Mouse (Mus musculus): ENCODE results near the gene Cd6.

Gene Cd6

GRCm38 (mm10) chr19:10839010-10839892 lies 9.4 kb upstream of the Cd6 start, which contains the start of gene Slc15a3:
Slc15a3 (plus strand) TSS chr19:10839727.
- no peak for DNase-seq (ENCODE audit: low read depth)

GRCm38 (mm10) chr19:10835671-10836070 lies 5.8 kb upstream of the Cd6 start:
- DNase-seq (ENCODE audit: low read depth), result no peak

- DNase-seq (ENCODE audit: low read depth), result peak; percentile 28
Measured at GRCm38 (mm10) chr19:10833611-10834010, 3.8 kb upstream of the Cd6 start.

GRCm38 (mm10) chr19:10832030-10832429 lies 2.2 kb upstream of the Cd6 start:
- DNase-seq (ENCODE audit: low read depth), result no peak

- DNase-seq (ENCODE audit: low read depth), result no peak
Measured at GRCm38 (mm10) chr19:10831424-10831823, 1.6 kb upstream of the Cd6 start.

GRCm38 (mm10) chr19:10828321-10828720 lies 1.5 kb downstream of the Cd6 start:
- no peak for DNase-seq (ENCODE audit: low read depth)

- DNase-seq (ENCODE audit: low read depth), result no peak
Measured at GRCm38 (mm10) chr19:10824061-10824460, 5.8 kb downstream of the Cd6 start.

- no peak for DNase-seq (ENCODE audit: low read depth)
Measured at GRCm38 (mm10) chr19:10822534-10822933, 7.3 kb downstream of the Cd6 start.

- DNase-seq (ENCODE audit: low read depth), result no peak
Measured at GRCm38 (mm10) chr19:10821319-10821718, 8.5 kb downstream of the Cd6 start.

- no peak for DNase-seq (ENCODE audit: low read depth)
Measured at GRCm38 (mm10) chr19:10818217-10818946, 11.5 kb downstream of the Cd6 start.

- DNase-seq (ENCODE audit: low read depth), result no peak
Measured at GRCm38 (mm10) chr19:10816462-10816861, 13.4 kb downstream of the Cd6 start.

GRCm38 (mm10) chr19:10815871-10816270 lies 14.0 kb downstream of the Cd6 start:
- no peak for DNase-seq (ENCODE audit: low read depth)

GRCm38 (mm10) chr19:10813905-10814304 lies 16.0 kb downstream of the Cd6 start:
- no peak for DNase-seq (ENCODE audit: low read depth)

- DNase-seq (ENCODE audit: low read depth), result no peak
Measured at GRCm38 (mm10) chr19:10813039-10813438, 16.8 kb downstream of the Cd6 start.

- DNase-seq (ENCODE audit: low read depth), result no peak
Measured at GRCm38 (mm10) chr19:10811471-10811870, 18.4 kb downstream of the Cd6 start.

GRCm38 (mm10) chr19:10810176-10810492 lies 19.7 kb downstream of the Cd6 start:
- no peak for DNase-seq (ENCODE audit: low read depth)

GRCm38 (mm10) chr19:10809428-10810175 lies 20.3 kb downstream of the Cd6 start:
- DNase-seq (ENCODE audit: low read depth), result no peak

- no peak for DNase-seq (ENCODE audit: low read depth)
Measured at GRCm38 (mm10) chr19:10808524-10809233, 21.2 kb downstream of the Cd6 start.

GRCm38 (mm10) chr19:10805661-10806285 lies 24.1 kb downstream of the Cd6 start:
- DNase-seq (ENCODE audit: low read depth), result no peak

- no peak for DNase-seq (ENCODE audit: low read depth)
Measured at GRCm38 (mm10) chr19:10804850-10805660, 24.8 kb downstream of the Cd6 start.

- DNase-seq (ENCODE audit: low read depth), result no peak
Measured at GRCm38 (mm10) chr19:10803751-10804150, 26.1 kb downstream of the Cd6 start.

Data from fibroblast of lung, adult 2 months (primary cell).